Mouse (Mus musculus) embryonic facial prominence, embryonic 11.5 days (tissue): ENCODE measurements around the gene Arap1. TPM values are rescaled to one million over a fixed set of nuclear protein-coding genes. Genes with fewer than 3 reads are reported as not detected.

Experiments
- ATAC-seq: fragments of 200-750 bp; cut with Nextera tagmentation; replicated peaks from 2 replicates; pipeline ENCODE4 v1.8.0; 2017; ENCODE audit warnings: low read depth; ENCODE audit not compliant: insufficient number of reproducible peaks, low FRiP score, low TSS enrichment
- DNase-seq: peaks from one replicate; pipeline ENCODE4 v3.0.0-alpha.2; 2015; ENCODE audit warnings: low spot score
- H3K27ac ChIP-seq: fragments of 300-500 bp; sonication (generic); replicated peaks from 2 replicates; pipeline ENCODE4 v1.5.1; 2014; ENCODE audit warnings: mild to moderate bottlenecking, low read depth, low read length, control low read depth
- H3K27me3 ChIP-seq: fragments of 300-500 bp; sonication (generic); 2 replicates; pipeline ENCODE4 v1.6.1; 2014; ENCODE audit warnings: mild to moderate bottlenecking, low read length, moderate library complexity, mixed read lengths; ENCODE audit not compliant: control insufficient read depth, insufficient read depth
- H3K36me3 ChIP-seq: fragments of 300-500 bp; sonication (generic); replicated peaks from 2 replicates; pipeline ENCODE4 v1.6.1; 2014; ENCODE audit warnings: low read depth, mild to moderate bottlenecking, low read length, moderate library complexity, mixed read lengths; ENCODE audit not compliant: control insufficient read depth, insufficient read depth
- H3K4me1 ChIP-seq: fragments of 300-500 bp; sonication (generic); 2 replicates; pipeline ENCODE4 v1.6.1; 2014; ENCODE audit warnings: low read length, mixed read lengths; ENCODE audit not compliant: control insufficient read depth, insufficient read depth
- H3K4me2 ChIP-seq: fragments of 300-500 bp; sonication (generic); 2 replicates; pipeline ENCODE4 v1.6.1; 2014; ENCODE audit warnings: low read depth, mild to moderate bottlenecking, control low read depth, low read length, moderate library complexity
- H3K4me3 ChIP-seq: fragments of 300-500 bp; sonication (generic); 2 replicates; pipeline ENCODE4 v1.5.1; 2014; ENCODE audit warnings: low read depth, low read length, control low read depth
- H3K9ac ChIP-seq: fragments of 300-500 bp; sonication (generic); replicated peaks from 2 replicates; pipeline ENCODE4 v1.6.1; 2014; ENCODE audit warnings: mild to moderate bottlenecking, control low read depth, low read length
- H3K9me3 ChIP-seq: fragments of 300-500 bp; sonication (generic); replicated peaks from 2 replicates; pipeline ENCODE4 v1.6.1; 2016; ENCODE audit warnings: mild to moderate bottlenecking, low read length, inconsistent platforms, mixed read lengths; ENCODE audit not compliant: control insufficient read depth
- WGBS: fragments of 180-500 bp; shearing (Covaris S2); extraction: QIAGEN DNeasy Blood & Tissue Kit; methylation state at CpG from one replicate; pipeline ENCODE4 v1.1.7; 2014; 5-methylcytosine and 5-hydroxymethylcytosine counted together
- polyA plus RNA-seq: library from polyadenylated mRNA; unstranded; fragments of >200 nt; fragmentation: Nextera tagmentation; extraction: Ambion mirVana; gene quantifications from 2 replicates; pipeline ENCODE4 v1.2.1, GENCODE M21; 2014

Gene Arap1
- polyA plus RNA-seq, 1 experiment from 2014 or later, result 13.5 TPM

DNA sequence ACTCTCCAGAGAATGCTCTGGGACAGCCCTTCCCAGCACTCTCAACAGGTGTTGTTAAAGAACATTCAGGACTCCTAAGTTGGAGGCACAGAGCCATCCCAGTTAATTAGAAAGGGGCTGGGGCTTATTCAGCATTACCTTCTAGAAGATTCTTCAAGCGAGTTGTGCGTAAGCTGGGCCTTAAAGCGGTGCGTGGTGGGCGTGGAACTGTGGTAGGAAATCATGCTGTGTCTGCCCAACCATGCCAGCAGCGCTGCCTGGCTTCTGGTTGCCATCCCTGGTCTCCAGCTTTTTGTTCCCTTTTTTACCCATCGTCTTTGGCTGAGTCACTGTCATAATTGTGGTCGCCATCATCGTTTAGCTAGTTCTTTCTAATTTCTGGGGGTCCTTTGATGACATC lies 106.6 kb downstream of the Arap1 start:
- WGBS, result 89% methylated on average over 9 of the region's 9 CpGs
- Histone ChIP-seq H3K27ac (no peak overlapping the region), H3K9ac (no peak overlapping the region), H3K9me3 (no peaks in the 10 kb centered on the region), H3K27me3 (peaks cover 8% of the 10 kb centered on the region), H3K4me1 (no peaks in the 10 kb centered on the region), H3K36me3 (no peaks in the 10 kb centered on the region), H3K4me3 (no peak overlapping the region), H3K4me2 (no peak overlapping the region)
- ATAC-seq, result no peak
- DNase-seq, result no peak

DNA sequence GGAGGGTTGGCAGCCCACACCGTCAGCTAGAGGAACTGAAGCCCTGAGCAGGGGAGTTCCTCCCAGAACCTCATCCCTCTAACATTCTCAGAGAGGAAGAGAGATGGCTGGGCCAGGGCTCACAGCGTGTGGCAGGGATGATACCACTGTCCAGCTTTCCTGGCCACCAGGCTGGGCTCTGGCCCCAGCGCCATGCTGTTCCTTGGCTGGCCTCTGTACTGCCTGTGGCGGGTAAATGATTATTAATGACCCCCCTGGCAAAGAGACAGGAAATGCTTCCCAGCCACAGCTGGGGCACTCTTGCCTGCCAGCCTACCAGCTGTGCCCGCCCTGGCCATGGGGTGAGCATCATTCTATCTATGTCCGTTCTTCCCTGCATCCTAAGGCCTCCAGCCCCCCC lies 107.3 kb downstream of the Arap1 start:
- no peak overlapping the region for H3K4me2 ChIP-seq
- H3K27ac ChIP-seq, result no peak overlapping the region
- H3K36me3 ChIP-seq, result no peaks in the 10 kb centered on the region
- no peaks in the 10 kb centered on the region for H3K9me3 ChIP-seq
- no peak overlapping the region for H3K4me3 ChIP-seq
- DNase-seq, result no peak
- peaks cover 8% of the 10 kb centered on the region for H3K27me3 ChIP-seq
- no peak overlapping the region for H3K9ac ChIP-seq
- no peak for ATAC-seq
- 80% methylated on average over 6 of the region's 6 CpGs for WGBS
- H3K4me1 ChIP-seq, result no peaks in the 10 kb centered on the region

DNA sequence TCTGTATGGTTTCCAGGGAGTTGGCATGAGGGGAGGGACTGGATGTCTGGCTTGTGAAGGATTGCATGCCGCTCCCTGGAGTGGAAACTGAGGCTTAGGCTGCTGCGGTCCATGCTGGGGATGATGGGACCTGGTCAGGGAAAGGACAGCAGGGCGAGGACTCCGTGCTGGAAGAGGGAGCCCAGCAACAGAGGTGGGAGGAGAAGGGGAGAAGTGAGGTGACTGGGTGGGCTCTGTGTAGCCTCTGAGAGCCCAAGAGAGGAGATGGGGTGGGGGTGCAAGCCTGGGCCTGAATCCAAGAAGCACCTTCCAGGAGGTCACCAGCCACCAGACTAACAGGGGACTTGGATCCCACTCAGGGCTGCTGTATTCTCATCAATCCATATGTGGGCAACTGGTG lies 108.5 kb downstream of the Arap1 start:
- H3K27me3 ChIP-seq, result peaks cover 8% of the 10 kb centered on the region
- 73% methylated on average over 4 of the region's 4 CpGs for WGBS
- ATAC-seq (no peak), DNase-seq (no peak)
- no peaks in the 10 kb centered on the region for H3K9me3 ChIP-seq
- no peak overlapping the region for H3K4me3 ChIP-seq
- no peaks in the 10 kb centered on the region for H3K4me1 ChIP-seq
- H3K9ac ChIP-seq, result no peak overlapping the region; the same call in 1 of the 2 replicates
- no peaks in the 10 kb centered on the region for H3K36me3 ChIP-seq
- no peak overlapping the region for H3K4me2 ChIP-seq
- H3K27ac ChIP-seq, result no peak overlapping the region

DNA sequence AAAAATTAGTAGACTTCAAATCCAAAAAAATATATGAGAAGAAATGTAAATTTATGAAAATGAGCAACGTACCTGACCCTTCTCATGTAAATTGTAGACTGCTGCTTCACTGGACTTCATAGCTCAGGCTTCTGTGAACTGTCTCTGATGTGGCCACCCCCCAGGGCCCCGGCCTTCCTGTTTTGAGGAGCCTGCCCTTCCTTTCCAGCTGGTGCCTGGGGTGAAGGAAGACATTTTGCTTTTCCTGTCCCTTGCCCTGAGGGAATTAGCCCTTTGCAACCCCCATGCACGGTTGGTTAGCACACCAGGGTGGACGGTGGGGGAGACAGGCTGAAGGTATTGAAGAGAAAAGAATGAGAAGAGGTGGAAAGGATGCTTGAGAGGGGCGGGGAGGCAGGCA lies 108.9 kb downstream of the Arap1 start:
- H3K4me3 ChIP-seq, result no peak overlapping the region
- H3K4me1 ChIP-seq, result no peaks in the 10 kb centered on the region
- 21% methylated on average over 5 of the region's 5 CpGs for WGBS
- H3K4me2 ChIP-seq, result no peak overlapping the region
- H3K9me3 ChIP-seq, result no peaks in the 10 kb centered on the region
- no peak overlapping the region for H3K9ac ChIP-seq
- ATAC-seq (no peak), DNase-seq (no peak)
- no peak overlapping the region for H3K27ac ChIP-seq
- H3K27me3 ChIP-seq, result peaks cover 5% of the 10 kb centered on the region
- no peaks in the 10 kb centered on the region for H3K36me3 ChIP-seq

DNA sequence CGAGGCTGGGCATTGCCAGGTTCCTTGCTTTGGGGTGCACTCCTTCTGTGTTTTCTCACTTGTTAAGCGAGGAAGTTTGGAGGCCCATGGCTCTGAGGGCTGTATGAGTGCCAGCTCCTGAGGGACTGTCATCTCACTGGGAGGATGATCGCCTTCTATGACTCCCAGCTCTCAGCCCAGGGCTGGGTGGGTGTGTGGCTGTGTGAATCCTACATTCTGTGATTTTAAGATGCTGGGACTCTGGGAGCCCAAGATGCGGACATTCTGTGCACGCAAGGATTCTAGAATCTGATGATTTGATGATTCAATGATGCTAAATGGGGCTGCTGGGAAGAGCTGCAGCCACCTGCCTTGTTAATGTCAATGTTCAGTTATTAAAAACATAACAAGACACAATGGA lies 109.4 kb downstream of the Arap1 start:
- Histone ChIP-seq H3K27ac (no peak overlapping the region), H3K9me3 (no peaks in the 10 kb centered on the region), H3K4me3 (no peak overlapping the region), H3K4me2 (no peak overlapping the region), H3K9ac (no peak overlapping the region), H3K36me3 (no peaks in the 10 kb centered on the region), H3K4me1 (no peaks in the 10 kb centered on the region), H3K27me3 (peaks cover under 1% of the 10 kb centered on the region)
- 69% methylated on average over 5 of the region's 5 CpGs for WGBS
- DNase-seq (no peak), ATAC-seq (no peak)

DNA sequence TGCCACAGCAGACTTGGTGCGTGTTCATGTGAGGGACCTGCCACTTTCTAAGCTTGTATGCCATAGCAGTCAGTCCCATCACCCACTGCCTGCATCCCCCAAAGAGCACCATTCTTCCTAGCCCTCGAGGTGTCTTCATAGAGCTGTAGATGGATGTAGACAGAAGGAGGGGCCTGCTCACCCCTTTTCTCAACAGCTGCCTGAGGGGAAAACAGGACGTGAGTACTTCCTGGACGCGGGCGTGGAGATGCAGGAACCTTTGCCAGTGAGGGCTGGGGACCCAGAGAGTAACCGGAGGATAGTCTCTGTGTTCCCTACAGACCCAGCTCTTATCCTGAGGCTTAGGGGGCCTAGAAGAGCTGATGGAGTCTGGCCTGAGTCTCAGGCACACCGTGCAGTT lies 109.9 kb downstream of the Arap1 start:
- Histone ChIP-seq H3K9ac (no peak overlapping the region), H3K9me3 (no peaks in the 10 kb centered on the region), H3K36me3 (no peaks in the 10 kb centered on the region), H3K27me3 (no peaks in the 10 kb centered on the region; the same call in 1 of the 2 replicates), H3K4me3 (no peak overlapping the region), H3K4me1 (no peaks in the 10 kb centered on the region), H3K4me2 (no peak overlapping the region), H3K27ac (no peak overlapping the region)
- no peak for DNase-seq
- ATAC-seq, result no peak
- WGBS, result 42% methylated on average over 8 of the region's 8 CpGs

DNA sequence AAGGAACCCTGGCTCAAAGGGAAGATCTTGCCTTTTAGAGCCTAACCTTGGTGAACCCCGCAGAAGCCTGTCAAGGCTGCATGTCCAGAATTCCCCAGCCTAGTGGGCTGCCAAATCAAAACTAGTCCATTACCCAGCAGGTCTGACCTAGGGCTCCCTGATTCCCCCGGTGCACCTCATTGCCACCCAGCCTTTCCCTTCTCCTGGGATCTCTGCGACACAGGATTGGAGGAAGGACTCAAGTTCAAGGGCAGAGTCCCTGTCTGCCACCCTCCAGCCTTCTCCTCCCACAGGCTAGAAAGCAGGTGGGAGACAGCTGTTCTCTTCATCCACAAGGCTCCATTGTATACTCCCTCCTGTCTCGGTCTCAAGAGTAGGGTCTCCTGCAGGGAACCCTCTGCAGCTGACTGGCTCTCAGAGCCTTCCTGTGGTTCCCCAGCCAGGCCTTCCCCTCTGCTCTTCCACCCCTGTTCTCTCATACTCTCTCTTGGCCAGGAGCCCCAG lies 110.5 kb downstream of the Arap1 start:
- H3K9me3 ChIP-seq, result no peaks in the 10 kb centered on the region
- DNase-seq, result no peak
- ATAC-seq, result no peak
- H3K4me3 ChIP-seq, result no peak overlapping the region
- no peaks in the 10 kb centered on the region for H3K27me3 ChIP-seq
- 71% methylated on average over 4 of the region's 4 CpGs for WGBS
- H3K4me2 ChIP-seq, result no peak overlapping the region
- no peaks in the 10 kb centered on the region for H3K36me3 ChIP-seq
- H3K9ac ChIP-seq, result no peak overlapping the region
- no peaks in the 10 kb centered on the region for H3K4me1 ChIP-seq
- H3K27ac ChIP-seq, result no peak overlapping the region

DNA sequence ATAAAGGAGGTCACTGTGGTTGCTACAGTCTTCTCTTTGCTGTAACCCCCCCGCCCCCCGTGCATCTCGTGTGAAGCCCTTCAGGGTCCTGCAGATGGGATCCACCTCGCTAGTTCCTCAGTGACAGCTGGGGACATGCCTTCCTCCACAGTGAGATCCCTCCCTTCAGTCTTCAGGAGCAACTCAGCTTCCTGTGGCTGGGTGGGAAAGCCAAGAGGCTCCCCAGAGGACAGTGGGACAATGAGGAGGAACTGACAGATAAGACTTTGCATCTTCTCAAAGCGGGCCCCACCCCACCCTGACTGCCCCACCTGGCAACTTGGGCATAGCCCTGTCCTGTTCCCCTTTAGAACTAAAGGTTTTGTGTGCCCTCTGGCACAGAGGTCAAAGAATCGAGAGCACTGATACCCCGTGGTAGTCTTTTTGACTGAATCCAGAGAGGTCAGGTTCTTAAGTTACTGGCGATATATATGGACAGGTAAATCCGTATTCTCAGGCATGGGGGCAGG lies 111.5 kb downstream of the Arap1 start:
- 72% methylated on average over 9 of the region's 9 CpGs for WGBS
- H3K27me3 ChIP-seq, result no peaks in the 10 kb centered on the region
- H3K27ac ChIP-seq, result no peak overlapping the region
- no peak overlapping the region for H3K4me2 ChIP-seq
- DNase-seq (no peak), ATAC-seq (no peak)
- H3K4me3 ChIP-seq, result no peak overlapping the region
- H3K9me3 ChIP-seq, result no peaks in the 10 kb centered on the region
- no peaks in the 10 kb centered on the region for H3K36me3 ChIP-seq
- H3K9ac ChIP-seq, result no peak overlapping the region
- H3K4me1 ChIP-seq, result no peaks in the 10 kb centered on the region
